Mouse (Mus musculus) midbrain, postnatal 0 days (tissue): ENCODE measurements around the gene Ptbp1. TPM values are rescaled to one million over a fixed set of nuclear protein-coding genes. Genes with fewer than 3 reads are reported as not detected.

Experiments used
- ATAC-seq: fragments of 200-750 bp; cut with Nextera tagmentation; 2 replicates; pipeline ENCODE4 v1.8.0; 2017; ENCODE audit warnings: moderate number of reproducible peaks, mild to moderate bottlenecking, moderate TSS enrichment, moderate library complexity; ENCODE audit not compliant: low FRiP score
- DNase-seq: peaks from one replicate; pipeline ENCODE4 v3.0.0-alpha.2; 2015; ENCODE audit warnings: low spot score
- H3K27ac ChIP-seq: fragments of 300-500 bp; sonication (generic); 2 replicates; pipeline ENCODE4 v1.5.1; 2014; ENCODE audit warnings: low read depth, mild to moderate bottlenecking, low read length, mixed read lengths
- H3K27me3 ChIP-seq: fragments of 300-500 bp; sonication (generic); 2 replicates; pipeline ENCODE4 v1.6.1; 2014; ENCODE audit warnings: low read length, control low read depth, mixed read lengths; ENCODE audit not compliant: insufficient read depth
- H3K36me3 ChIP-seq: fragments of 300-500 bp; sonication (generic); 2 replicates; pipeline ENCODE4 v1.6.1; 2014; ENCODE audit warnings: low read length, control low read depth, mixed read lengths; ENCODE audit not compliant: insufficient read depth
- H3K4me1 ChIP-seq: fragments of 300-500 bp; sonication (generic); 2 replicates; pipeline ENCODE4 v1.6.1; 2014; ENCODE audit warnings: mild to moderate bottlenecking, control low read depth, antibody characterized with exemption, low read length, mixed read lengths; ENCODE audit not compliant: insufficient read depth
- H3K4me2 ChIP-seq: fragments of 300-500 bp; sonication (generic); 2 replicates; pipeline ENCODE4 v1.6.1; 2014; ENCODE audit warnings: low read depth, mild to moderate bottlenecking, low read length, mixed read lengths; ENCODE audit not compliant: poor library complexity, severe bottlenecking
- H3K4me3 ChIP-seq: fragments of 300-500 bp; sonication (generic); 2 replicates; pipeline ENCODE4 v1.5.1; 2014; ENCODE audit warnings: low read depth, mild to moderate bottlenecking, low read length, moderate library complexity
- H3K9ac ChIP-seq: fragments of 300-500 bp; sonication (generic); replicated peaks from 2 replicates; pipeline ENCODE4 v1.6.1; 2014; ENCODE audit warnings: mild to moderate bottlenecking, low read length, moderate library complexity, mixed read lengths; ENCODE audit not compliant: poor library complexity, severe bottlenecking
- H3K9me3 ChIP-seq: fragments of 300-500 bp; sonication (generic); 2 replicates; pipeline ENCODE4 v1.6.1; 2016; ENCODE audit warnings: low read length, control low read depth
- CTCF ChIP-seq: IDR thresholded peaks from 2 replicates; pipeline ENCODE4 v1.5.1; 2016; ENCODE audit warnings: antibody characterized with exemption, mild to moderate bottlenecking
- WGBS: fragments of 180-500 bp; shearing (Covaris S2); extraction: QIAGEN DNeasy Blood & Tissue Kit; methylation state at CpG from one replicate; pipeline ENCODE4 v1.1.7; 2014; 5-methylcytosine and 5-hydroxymethylcytosine counted together
- polyA plus RNA-seq: library from polyadenylated mRNA; unstranded; fragments of >200 nt; fragmentation: Nextera tagmentation; extraction: Ambion mirVana; gene quantifications from 2 replicates; pipeline ENCODE4 v1.2.1, GENCODE M21; 2015
- total RNA-seq: library from RNA; depleted of rRNA; stranded (reverse); fragments of >200 nt; gene quantifications from 2 replicates; pipeline ENCODE4 v1.2.3, GENCODE M21; 2014

The Ptbp1 gene
- total and polyA plus RNA-seq, 2 experiments from 2014 or later: 49.7 to 114 TPM

- TF ChIP-seq CTCF: no peak
- Histone ChIP-seq H3K36me3 (no peaks in the 10 kb centered on the region), H3K4me1 (no peaks in the 10 kb centered on the region), H3K27me3 (no peaks in the 10 kb centered on the region), H3K9me3 (no peaks in the 10 kb centered on the region), H3K4me2 (no peak overlapping the region), H3K9ac (no peak overlapping the region), H3K4me3 (no peak overlapping the region), H3K27ac (no peak overlapping the region)
- DNase-seq (no peak), ATAC-seq (no peak)
- 92% methylated on average over 3 of the region's 3 CpGs for WGBS
Observed at GRCm38 (mm10) chr10:79840091-79840490, 14.1 kb upstream of the Ptbp1 start.

- peak; percentile 42 for TF ChIP-seq CTCF
- ATAC-seq (peak; percentile 73), DNase-seq (peak; percentile 76)
- no peaks in the 10 kb centered on the region for H3K36me3 ChIP-seq
- H3K4me1 ChIP-seq: no peaks in the 10 kb centered on the region
- no peaks in the 10 kb centered on the region for H3K9me3 ChIP-seq
- H3K27me3 ChIP-seq: no peaks in the 10 kb centered on the region
- H3K4me2 ChIP-seq: peak overlapping the region; percentile 52
- WGBS: 2% methylated on average over 23 of the region's 24 CpGs
- no peak overlapping the region for H3K27ac ChIP-seq
- H3K4me3 ChIP-seq: peak overlapping the region; percentile 31
- H3K9ac ChIP-seq: peak overlapping the region; percentile 30
Observed at GRCm38 (mm10) chr10:79840644-79841551, 13.3 kb upstream of the Ptbp1 start.

- 69% methylated on average over 3 of the region's 3 CpGs for WGBS
- ATAC-seq: no peak
- H3K27ac ChIP-seq: no peak overlapping the region
Observed at GRCm38 (mm10) chr10:79842322-79842721, 11.9 kb upstream of the Ptbp1 start.

GRCm38 (mm10) chr10:79843476-79843875, 10.8 kb upstream of the Ptbp1 start:
- Histone ChIP-seq H3K9me3 (no peaks in the 10 kb centered on the region), H3K27ac (no peak overlapping the region), H3K4me1 (no peaks in the 10 kb centered on the region), H3K4me2 (no peak overlapping the region), H3K27me3 (no peaks in the 10 kb centered on the region), H3K4me3 (no peak overlapping the region), H3K9ac (no peak overlapping the region), H3K36me3 (no peaks in the 10 kb centered on the region)
- whole genome bisulfite sequencing: 53% methylated on average over 6 of the region's 6 CpGs
- DNase-seq (no peak), ATAC-seq (no peak)
- no peak for TF ChIP-seq CTCF

More at GRCm38 (mm10) chr10:79842322-79842721, 11.9 kb upstream of the Ptbp1 start:
- no peaks in the 10 kb centered on the region for H3K36me3 ChIP-seq
- no peak overlapping the region for H3K4me3 ChIP-seq
- no peaks in the 10 kb centered on the region for H3K4me1 ChIP-seq
- H3K9me3 ChIP-seq: no peaks in the 10 kb centered on the region
- DNase-seq: no peak
- TF ChIP-seq CTCF: no peak
- no peak overlapping the region for H3K4me2 ChIP-seq
- no peak overlapping the region for H3K9ac ChIP-seq
- no peaks in the 10 kb centered on the region for H3K27me3 ChIP-seq

- ATAC-seq (no peak), DNase-seq (no peak)
- Histone ChIP-seq H3K27me3 (no peaks in the 10 kb centered on the region), H3K9me3 (no peaks in the 10 kb centered on the region), H3K27ac (no peak overlapping the region), H3K36me3 (no peaks in the 10 kb centered on the region), H3K4me3 (no peak overlapping the region), H3K9ac (no peak overlapping the region), H3K4me1 (peaks cover 3% of the 10 kb centered on the region), H3K4me2 (no peak overlapping the region)
- TF ChIP-seq CTCF: no peak
- 73% methylated on average over 5 of the region's 5 CpGs for WGBS
Observed at GRCm38 (mm10) chr10:79846553-79846952, 7.7 kb upstream of the Ptbp1 start.

DNA sequence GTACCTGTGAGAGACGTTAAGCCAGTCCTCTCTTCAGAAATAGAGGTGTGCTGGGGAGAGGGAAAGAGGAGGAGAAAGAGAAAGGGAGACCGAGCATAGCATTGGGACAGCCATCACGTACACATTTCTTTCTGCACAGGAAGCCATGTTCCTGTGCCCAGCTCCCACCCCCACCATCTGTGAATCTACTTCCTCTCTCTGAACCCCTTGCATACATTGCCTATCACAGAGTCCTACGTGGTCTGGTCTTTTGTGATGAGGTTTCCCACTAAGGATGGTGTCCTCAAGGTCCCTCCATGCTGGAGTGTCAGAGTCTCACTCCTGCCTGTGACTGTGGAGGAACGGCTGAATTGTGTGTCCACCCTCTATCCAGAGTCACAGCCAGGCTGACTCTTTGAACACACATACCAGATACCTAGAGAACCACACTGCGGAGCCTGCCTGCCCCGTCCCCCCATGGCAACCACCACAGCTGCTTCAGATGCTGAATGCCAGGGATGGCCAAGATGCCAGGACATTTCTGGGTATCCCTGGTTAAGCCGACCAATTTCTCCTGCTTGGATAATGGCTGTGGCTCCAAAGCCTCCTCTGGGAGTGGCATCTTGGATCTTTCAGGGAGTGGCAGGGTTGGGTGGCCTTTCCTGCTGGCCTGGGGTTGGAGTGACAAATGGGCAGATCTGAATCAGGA, 4.1 kb upstream of the Ptbp1 start:
- no peak for DNase-seq
- H3K27me3 ChIP-seq: no peaks in the 10 kb centered on the region
- H3K36me3 ChIP-seq: no peaks in the 10 kb centered on the region
- no peak overlapping the region for H3K27ac ChIP-seq
- H3K9ac ChIP-seq: no peak overlapping the region
- peaks cover 18% of the 10 kb centered on the region for H3K4me1 ChIP-seq
- no peak overlapping the region for H3K4me2 ChIP-seq
- no peak overlapping the region for H3K4me3 ChIP-seq
- WGBS: 82% methylated on average over 8 of the region's 8 CpGs
- no peak for ATAC-seq
- TF ChIP-seq CTCF: no peak
- no peaks in the 10 kb centered on the region for H3K9me3 ChIP-seq
